Mouse (Mus musculus): ENCODE data around the gene Efhc1. TPM values are rescaled to one million over a fixed set of nuclear protein-coding genes. Genes with fewer than 3 reads are reported as not detected.
A peak's percentile ranks its signal among the peaks of the same experiment; 100 is the strongest.

Gene Efhc1
- polyA plus RNA-seq, 1 experiment from 2014 or later: 2.8 TPM

- H3K4me1 ChIP-seq (ENCODE audit: control insufficient read depth, insufficient read depth, low read length): no peaks in the 10 kb centered on the region
- H3K4me3 ChIP-seq (ENCODE audit: low read depth, low read length): no peak overlapping the region
- no peak overlapping the region for H3K9ac ChIP-seq (replicated peaks; ENCODE audit: low read length)
- no peaks in the 10 kb centered on the region for H3K36me3 ChIP-seq (replicated peaks; ENCODE audit: control insufficient read depth, insufficient read depth, low read depth, low read length)
- no peaks in the 10 kb centered on the region for H3K27me3 ChIP-seq (ENCODE audit: control insufficient read depth, insufficient read depth, low read length)
- DNase-seq (ENCODE audit: low spot score) (peak; percentile 77), ATAC-seq (replicated peaks; ENCODE audit: insufficient number of reproducible peaks, low FRiP score, low TSS enrichment, low read depth) (no peak)
- H3K27ac ChIP-seq (replicated peaks; ENCODE audit: low read depth, low read length): no peak overlapping the region
- H3K4me2 ChIP-seq (ENCODE audit: low read depth, low read length): no peak overlapping the region
- WGBS: 18% methylated on average over 7 of the region's 7 CpGs
- no peaks in the 10 kb centered on the region for H3K9me3 ChIP-seq (replicated peaks; ENCODE audit: control insufficient read depth, low read length)
Observed at GRCm38 (mm10) chr1:20933457-20933856, 18.0 kb upstream of the Efhc1 start.

DNA sequence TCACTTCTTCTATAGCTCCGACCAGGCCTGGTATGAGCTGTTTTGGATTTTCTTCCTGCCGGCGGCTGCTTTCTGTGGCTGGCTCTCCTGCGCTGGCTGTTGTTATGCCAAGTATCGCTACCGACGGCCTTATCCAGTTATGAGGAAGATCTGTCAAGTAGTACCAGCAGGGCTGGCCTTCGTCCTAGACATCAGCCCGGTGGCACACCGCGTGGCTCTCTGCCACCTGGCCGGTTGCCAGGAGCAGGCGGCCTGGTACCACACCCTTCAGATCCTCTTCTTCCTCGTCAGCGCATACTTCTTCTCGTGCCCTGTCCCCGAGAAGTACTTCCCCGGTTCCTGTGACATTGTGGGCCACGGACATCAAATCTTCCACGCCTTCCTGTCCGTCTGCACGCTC, 16.3 kb upstream of the Efhc1 start:
- Histone ChIP-seq H3K9ac (replicated peaks; ENCODE audit: low read length) (no peak overlapping the region), H3K9me3 (replicated peaks; ENCODE audit: control insufficient read depth, low read length) (no peaks in the 10 kb centered on the region), H3K36me3 (replicated peaks; ENCODE audit: control insufficient read depth, insufficient read depth, low read depth, low read length) (no peaks in the 10 kb centered on the region), H3K27me3 (ENCODE audit: control insufficient read depth, insufficient read depth, low read length) (no peaks in the 10 kb centered on the region), H3K4me1 (ENCODE audit: control insufficient read depth, insufficient read depth, low read length) (no peaks in the 10 kb centered on the region), H3K27ac (replicated peaks; ENCODE audit: low read depth, low read length) (no peak overlapping the region), H3K4me3 (ENCODE audit: low read depth, low read length) (no peak overlapping the region), H3K4me2 (ENCODE audit: low read depth, low read length) (no peak overlapping the region)
- WGBS: 95% methylated on average over 22 of the region's 22 CpGs
- no peak for DNase-seq (ENCODE audit: low spot score)
- ATAC-seq (replicated peaks; ENCODE audit: insufficient number of reproducible peaks, low FRiP score, low TSS enrichment, low read depth): no peak

GRCm38 (mm10) chr1:20939046-20939445, 12.4 kb upstream of the Efhc1 start:
- peak; percentile 78 for DNase-seq (ENCODE audit: low spot score)
- no peak overlapping the region for H3K4me2 ChIP-seq (ENCODE audit: low read depth, low read length)
- 37% methylated on average over 3 of the region's 3 CpGs for WGBS

GRCm38 (mm10) chr1:20940151-20940550, 11.3 kb upstream of the Efhc1 start:
- Histone ChIP-seq H3K9ac (replicated peaks; ENCODE audit: low read length) (no peak overlapping the region), H3K9me3 (replicated peaks; ENCODE audit: control insufficient read depth, low read length) (no peaks in the 10 kb centered on the region), H3K27ac (replicated peaks; ENCODE audit: low read depth, low read length) (no peak overlapping the region), H3K4me2 (ENCODE audit: low read depth, low read length) (no peak overlapping the region), H3K4me3 (ENCODE audit: low read depth, low read length) (no peak overlapping the region), H3K27me3 (ENCODE audit: control insufficient read depth, insufficient read depth, low read length) (no peaks in the 10 kb centered on the region), H3K4me1 (ENCODE audit: control insufficient read depth, insufficient read depth, low read length) (no peaks in the 10 kb centered on the region), H3K36me3 (replicated peaks; ENCODE audit: control insufficient read depth, insufficient read depth, low read depth, low read length) (no peaks in the 10 kb centered on the region)
- ATAC-seq (replicated peaks; ENCODE audit: insufficient number of reproducible peaks, low FRiP score, low TSS enrichment, low read depth) (no peak), DNase-seq (ENCODE audit: low spot score) (peak; percentile 20)
- 50% methylated on average over 16 of the region's 16 CpGs for WGBS

More at GRCm38 (mm10) chr1:20939046-20939445, 12.4 kb upstream of the Efhc1 start:
- Histone ChIP-seq H3K9me3 (replicated peaks; ENCODE audit: control insufficient read depth, low read length) (no peaks in the 10 kb centered on the region), H3K9ac (replicated peaks; ENCODE audit: low read length) (no peak overlapping the region), H3K27me3 (ENCODE audit: control insufficient read depth, insufficient read depth, low read length) (no peaks in the 10 kb centered on the region), H3K4me3 (ENCODE audit: low read depth, low read length) (no peak overlapping the region), H3K36me3 (replicated peaks; ENCODE audit: control insufficient read depth, insufficient read depth, low read depth, low read length) (no peaks in the 10 kb centered on the region), H3K27ac (replicated peaks; ENCODE audit: low read depth, low read length) (no peak overlapping the region), H3K4me1 (ENCODE audit: control insufficient read depth, insufficient read depth, low read length) (no peaks in the 10 kb centered on the region)
- no peak; the same call in 1 of the 2 replicates for ATAC-seq (replicated peaks; ENCODE audit: insufficient number of reproducible peaks, low FRiP score, low TSS enrichment, low read depth)

DNA sequence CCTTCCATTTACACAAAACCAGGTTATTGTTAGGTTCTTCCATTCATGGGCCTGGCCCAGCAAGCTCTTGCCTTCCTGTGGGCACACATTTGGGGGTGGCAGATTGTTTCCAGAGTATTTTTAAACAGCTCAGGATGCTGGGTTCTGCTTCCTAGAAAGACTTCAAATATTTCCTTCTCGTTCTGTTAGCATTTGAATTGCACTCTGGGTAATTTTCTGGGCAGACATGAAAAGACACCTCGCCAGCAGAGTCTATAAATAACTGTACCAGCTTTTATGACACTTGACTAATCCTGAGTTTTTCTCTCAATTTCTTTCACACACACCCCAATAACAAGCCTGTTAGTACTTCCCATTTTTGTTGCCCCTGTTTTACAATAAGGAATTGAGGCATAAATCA, 10.1 kb upstream of the Efhc1 start:
- 67% methylated on average over 2 of the region's 2 CpGs for WGBS
- no peaks in the 10 kb centered on the region for H3K9me3 ChIP-seq (replicated peaks; ENCODE audit: control insufficient read depth, low read length)
- no peaks in the 10 kb centered on the region for H3K36me3 ChIP-seq (replicated peaks; ENCODE audit: control insufficient read depth, insufficient read depth, low read depth, low read length)
- no peak for DNase-seq (ENCODE audit: low spot score)
- no peak overlapping the region for H3K4me2 ChIP-seq (ENCODE audit: low read depth, low read length)
- no peak overlapping the region for H3K9ac ChIP-seq (replicated peaks; ENCODE audit: low read length)
- no peaks in the 10 kb centered on the region for H3K27me3 ChIP-seq (ENCODE audit: control insufficient read depth, insufficient read depth, low read length)
- no peak overlapping the region for H3K27ac ChIP-seq (replicated peaks; ENCODE audit: low read depth, low read length)
- no peaks in the 10 kb centered on the region for H3K4me1 ChIP-seq (ENCODE audit: control insufficient read depth, insufficient read depth, low read length)
- no peak overlapping the region for H3K4me3 ChIP-seq (ENCODE audit: low read depth, low read length)
- ATAC-seq (replicated peaks; ENCODE audit: insufficient number of reproducible peaks, low FRiP score, low TSS enrichment, low read depth): no peak

- Histone ChIP-seq H3K27me3 (ENCODE audit: control insufficient read depth, insufficient read depth, low read length) (no peaks in the 10 kb centered on the region), H3K9ac (replicated peaks; ENCODE audit: low read length) (no peak overlapping the region), H3K4me2 (ENCODE audit: low read depth, low read length) (no peak overlapping the region), H3K9me3 (replicated peaks; ENCODE audit: control insufficient read depth, low read length) (no peaks in the 10 kb centered on the region), H3K36me3 (replicated peaks; ENCODE audit: control insufficient read depth, insufficient read depth, low read depth, low read length) (no peaks in the 10 kb centered on the region), H3K4me3 (ENCODE audit: low read depth, low read length) (no peak overlapping the region), H3K4me1 (ENCODE audit: control insufficient read depth, insufficient read depth, low read length) (no peaks in the 10 kb centered on the region), H3K27ac (replicated peaks; ENCODE audit: low read depth, low read length) (no peak overlapping the region)
- ATAC-seq (replicated peaks; ENCODE audit: insufficient number of reproducible peaks, low FRiP score, low TSS enrichment, low read depth) (no peak), DNase-seq (ENCODE audit: low spot score) (no peak)
- 77% methylated on average over 7 of the region's 7 CpGs for WGBS
Observed at GRCm38 (mm10) chr1:20941857-20942256, 9.6 kb upstream of the Efhc1 start.

DNA sequence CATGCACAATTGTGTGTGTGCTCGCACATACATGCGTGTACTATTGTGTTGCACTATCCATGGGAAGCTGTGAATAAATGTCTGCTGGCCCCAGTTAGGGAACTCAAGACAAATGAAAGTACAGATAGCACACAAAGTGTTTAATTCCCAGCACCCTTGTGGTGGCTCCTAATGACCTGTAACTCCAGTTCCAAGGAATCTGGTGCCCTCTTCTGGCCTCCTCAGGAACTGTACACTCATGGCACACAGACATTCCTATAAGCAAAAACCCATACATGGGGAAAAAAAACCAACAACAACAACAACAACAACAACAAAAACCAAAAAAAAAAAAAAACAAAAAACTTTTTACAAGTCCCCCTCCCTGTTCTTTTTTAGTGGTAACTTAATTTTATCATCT, 8.4 kb upstream of the Efhc1 start:
- no peak overlapping the region for H3K27ac ChIP-seq (replicated peaks; ENCODE audit: low read depth, low read length)
- no peaks in the 10 kb centered on the region for H3K9me3 ChIP-seq (replicated peaks; ENCODE audit: control insufficient read depth, low read length)
- DNase-seq (ENCODE audit: low spot score) (no peak), ATAC-seq (replicated peaks; ENCODE audit: insufficient number of reproducible peaks, low FRiP score, low TSS enrichment, low read depth) (no peak)
- no peaks in the 10 kb centered on the region for H3K36me3 ChIP-seq (replicated peaks; ENCODE audit: control insufficient read depth, insufficient read depth, low read depth, low read length)
- H3K4me1 ChIP-seq (ENCODE audit: control insufficient read depth, insufficient read depth, low read length): no peaks in the 10 kb centered on the region
- no peaks in the 10 kb centered on the region for H3K27me3 ChIP-seq (ENCODE audit: control insufficient read depth, insufficient read depth, low read length)
- 92% methylated on average over 2 of the region's 2 CpGs for WGBS
- no peak overlapping the region for H3K9ac ChIP-seq (replicated peaks; ENCODE audit: low read length)
- no peak overlapping the region for H3K4me2 ChIP-seq (ENCODE audit: low read depth, low read length)
- H3K4me3 ChIP-seq (ENCODE audit: low read depth, low read length): no peak overlapping the region

DNA sequence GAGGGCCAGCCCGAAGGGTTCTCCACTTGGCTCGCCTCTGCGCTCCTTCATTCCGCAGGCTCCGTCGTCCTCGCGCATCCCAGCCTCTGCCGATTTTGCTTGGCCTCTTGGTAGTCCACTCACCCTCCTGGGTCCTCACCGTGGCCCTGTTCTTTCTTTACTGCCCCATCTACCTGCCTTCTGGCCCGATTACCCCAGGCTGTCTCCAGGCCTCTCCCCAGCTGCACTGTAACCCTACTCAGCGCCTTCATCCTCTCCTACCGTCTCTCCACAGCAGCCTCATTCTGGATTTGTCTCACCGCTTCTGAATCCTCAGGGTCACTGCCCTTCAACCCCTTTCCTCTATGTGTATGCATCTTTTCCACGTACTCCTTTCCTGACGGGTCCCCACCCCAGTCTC, 373 bp downstream of the Efhc1 start:
- Histone ChIP-seq H3K9me3 (replicated peaks; ENCODE audit: control insufficient read depth, low read length) (no peaks in the 10 kb centered on the region), H3K4me3 (ENCODE audit: low read depth, low read length) (peak overlapping the region; percentile 34), H3K27ac (replicated peaks; ENCODE audit: low read depth, low read length) (no peak overlapping the region), H3K36me3 (replicated peaks; ENCODE audit: control insufficient read depth, insufficient read depth, low read depth, low read length) (no peaks in the 10 kb centered on the region), H3K27me3 (ENCODE audit: control insufficient read depth, insufficient read depth, low read length) (no peaks in the 10 kb centered on the region), H3K4me1 (ENCODE audit: control insufficient read depth, insufficient read depth, low read length) (no peaks in the 10 kb centered on the region), H3K9ac (replicated peaks; ENCODE audit: low read length) (peak overlapping the region; percentile 52), H3K4me2 (ENCODE audit: low read depth, low read length) (peak overlapping the region; percentile 47)
- WGBS: 2% methylated on average over 16 of the region's 16 CpGs
- no peak; the same call in 1 of the 2 replicates for ATAC-seq (replicated peaks; ENCODE audit: insufficient number of reproducible peaks, low FRiP score, low TSS enrichment, low read depth)
- no peak for DNase-seq (ENCODE audit: low spot score)
